Mouse (Mus musculus): Measurements from ENCODE around the gene Tbcb.
"Not testable (repeated sequence)": the region's sequence is repeated elsewhere in the genome, so short reads cannot be mapped to it uniquely, and the experiment has no call there.

The Tbcb gene

GRCm38 (mm10) chr7:30221433-30221832 lies 10.6 kb downstream of the Tbcb start:
- DNase-seq, result no peak

- DNase-seq, result no peak
Measured at GRCm38 (mm10) chr7:30220008-30220356, 12.1 kb downstream of the Tbcb start.

DNA sequence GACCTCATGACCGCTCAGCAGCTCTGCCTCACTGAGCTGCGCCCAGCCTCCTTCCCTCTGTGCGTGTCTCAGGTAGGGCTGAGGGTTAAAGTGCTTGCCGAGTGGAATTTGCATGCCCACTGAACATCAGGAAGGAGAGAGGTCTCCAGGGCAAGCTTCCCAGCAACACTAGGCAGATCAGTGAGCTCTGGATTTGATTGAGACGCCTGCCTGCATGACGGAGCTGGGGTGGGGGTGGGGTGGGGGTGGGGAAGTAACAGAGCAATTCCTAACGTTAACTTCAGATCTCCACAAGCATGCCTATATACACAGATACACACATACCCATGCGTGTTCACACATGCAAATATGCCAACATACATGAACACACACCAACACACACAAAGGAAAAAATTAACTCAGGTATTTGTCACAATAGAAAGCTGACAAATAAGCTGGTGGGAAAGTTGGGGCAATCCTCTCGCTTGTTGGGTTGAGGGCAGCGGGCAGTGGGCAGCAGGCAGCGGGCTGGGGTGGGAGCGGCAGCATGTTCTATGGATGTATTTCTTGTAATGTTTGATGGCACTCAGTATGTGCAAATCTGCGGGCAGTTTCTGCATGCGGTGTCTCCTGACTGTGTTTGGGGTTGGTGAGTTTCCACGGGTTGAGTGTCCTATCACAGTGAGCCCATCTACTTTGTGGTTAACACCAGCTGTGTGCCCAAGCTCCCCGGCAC lies 12.6 kb downstream of the Tbcb start:
- peak; percentile 57 for DNase-seq

DNA sequence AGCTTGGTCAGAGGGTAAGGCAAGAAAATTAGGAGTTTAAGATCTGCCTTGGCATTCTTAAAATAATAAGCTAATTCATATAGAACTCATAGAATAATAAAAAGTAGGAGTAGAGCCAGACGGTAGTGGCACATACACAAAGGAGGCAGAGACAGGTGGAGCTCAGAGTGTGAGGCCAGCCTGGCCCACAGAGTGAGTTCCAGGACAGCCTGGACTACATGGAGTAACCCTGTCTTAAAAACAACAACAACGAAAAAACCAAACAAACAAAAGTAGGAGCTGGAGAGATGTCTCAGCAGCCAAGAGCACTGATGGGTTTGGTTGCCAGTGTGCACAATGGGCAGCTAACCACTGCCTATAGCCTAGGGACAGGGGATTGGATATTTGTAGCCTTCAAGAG lies 14.8 kb downstream of the Tbcb start:
- DNase-seq, result no peak

DNA sequence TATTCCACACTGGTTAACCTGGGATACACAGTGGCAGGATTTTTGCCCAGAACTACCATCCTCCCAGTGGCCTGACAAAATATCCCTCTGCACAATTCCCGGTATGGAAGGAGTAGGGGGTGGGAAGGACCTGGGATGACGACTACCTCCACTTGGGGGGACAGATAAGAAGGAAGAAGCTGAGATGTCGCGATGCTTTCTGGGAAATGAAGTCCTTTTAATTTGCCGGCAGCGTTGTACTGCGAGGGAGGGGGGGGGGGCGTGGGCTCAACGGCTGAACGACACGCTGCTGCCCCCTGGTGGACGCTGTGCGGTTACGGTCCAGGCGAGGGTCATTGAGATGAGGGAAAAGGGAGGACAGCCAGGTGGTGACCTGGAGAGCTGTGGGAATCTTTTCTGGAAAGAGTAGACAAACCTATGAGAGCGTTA lies 15.3 kb downstream of the Tbcb start:
- DNase-seq, result peak; percentile 65

DNA sequence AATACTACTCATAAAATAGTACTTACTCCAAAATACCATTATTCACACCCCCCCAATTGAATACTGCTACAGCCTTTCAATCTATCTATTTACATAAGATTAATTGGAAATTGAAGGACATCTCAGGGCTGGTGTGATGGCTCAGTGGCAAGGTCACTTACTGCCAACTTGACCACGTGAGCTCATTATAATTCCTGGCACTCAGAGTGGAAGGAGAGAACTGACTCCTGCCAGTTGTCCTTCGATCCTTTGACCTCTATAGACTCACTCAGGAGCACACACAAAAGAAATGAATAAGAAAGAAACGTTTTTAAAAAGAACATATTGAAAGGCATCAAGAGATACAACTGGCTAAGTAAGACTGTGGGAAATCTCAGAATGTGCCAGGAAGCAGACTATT lies 16.2 kb downstream of the Tbcb start:
- DNase-seq, result no peak

GRCm38 (mm10) chr7:30213881-30214280 lies 18.2 kb downstream of the Tbcb start:
- DNase-seq, result no peak

- DNase-seq, result no peak
Measured at GRCm38 (mm10) chr7:30211025-30211424, 21.0 kb downstream of the Tbcb start.

GRCm38 (mm10) chr7:30206364-30206763 lies 25.7 kb downstream of the Tbcb start:
- not testable (repeated sequence) for DNase-seq

GRCm38 (mm10) chr7:30205383-30205782 lies 26.7 kb downstream of the Tbcb start:
- peak; percentile 44 for DNase-seq

DNA sequence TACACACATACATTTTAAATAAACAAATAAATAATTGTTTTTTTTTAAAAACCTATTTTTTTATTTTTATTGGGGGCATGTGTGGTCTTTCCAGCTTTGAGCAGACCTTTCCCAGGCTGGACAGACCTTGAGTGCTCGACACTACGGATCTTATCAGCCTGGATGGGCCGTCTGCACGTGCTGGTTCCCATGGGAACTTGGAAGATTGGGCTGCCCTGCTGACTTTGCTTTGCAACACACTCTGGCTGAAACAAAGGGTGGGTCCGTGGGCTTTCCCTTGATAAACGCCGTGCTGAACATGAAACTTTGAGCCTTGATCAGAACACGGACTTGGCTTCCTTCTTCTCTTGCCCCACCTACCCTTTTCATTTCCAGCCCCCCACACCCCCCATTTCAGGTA lies 27.7 kb downstream of the Tbcb start:
- DNase-seq, result no peak

DNA sequence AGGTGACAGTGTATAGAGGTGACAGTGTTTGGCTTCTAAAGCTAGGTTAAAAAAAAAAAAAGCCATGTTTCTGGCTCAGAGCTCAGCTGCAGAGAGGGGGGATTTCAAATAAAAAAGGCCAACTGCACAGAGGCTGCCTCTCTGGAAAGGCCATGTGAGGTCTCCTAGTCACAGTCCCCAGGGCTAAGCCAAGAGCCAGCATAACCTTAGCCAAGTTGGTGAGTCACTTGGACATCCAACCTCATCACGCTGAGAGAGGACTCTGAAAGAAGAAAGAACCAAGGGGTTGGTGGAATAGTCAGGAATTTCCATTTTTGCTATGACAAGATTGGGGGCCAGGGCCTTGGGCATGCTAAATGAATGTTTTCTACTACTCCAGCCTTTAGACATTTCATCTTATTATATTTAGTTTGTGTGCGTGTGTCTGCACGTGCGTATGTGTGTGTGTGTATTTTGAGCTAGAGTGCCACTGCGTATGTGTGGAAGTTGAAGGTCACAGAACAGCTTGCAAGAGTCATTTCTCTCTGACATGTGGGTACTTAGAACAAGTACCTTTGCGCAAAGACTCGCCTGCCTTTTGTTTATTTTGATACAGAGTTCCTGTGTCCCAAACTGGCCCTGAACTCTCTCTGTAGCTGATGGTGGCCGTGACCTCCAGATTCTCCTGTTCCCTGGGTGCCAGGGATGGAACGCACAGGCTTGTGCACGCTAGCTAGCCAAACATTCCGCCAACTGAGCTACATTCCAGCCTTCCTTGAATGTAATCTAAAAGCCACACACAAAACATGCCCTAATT lies 29.0 kb downstream of the Tbcb start:
- DNase-seq, result no peak

GRCm38 (mm10) chr7:30200661-30201060 lies 31.4 kb downstream of the Tbcb start:
- not testable (repeated sequence) for DNase-seq

DNA sequence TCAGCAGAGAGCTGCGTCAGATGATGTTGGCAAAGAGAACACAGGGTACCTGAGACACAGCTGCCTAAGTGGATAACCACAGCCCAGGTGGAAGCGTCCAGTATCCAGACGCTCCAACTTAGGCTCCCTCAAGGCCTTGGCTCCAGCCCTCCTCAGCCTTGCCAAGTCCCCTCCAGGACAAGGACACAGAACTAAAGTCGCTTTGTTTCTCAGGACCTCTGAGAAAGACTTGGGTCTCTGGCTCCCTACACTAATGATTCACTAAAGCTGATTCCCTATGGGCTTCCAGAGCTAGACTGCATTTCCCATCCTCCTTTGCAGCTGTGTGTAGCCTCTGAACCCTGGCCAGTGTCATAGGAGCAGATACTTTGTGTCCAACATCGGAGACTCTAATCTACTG lies 31.9 kb downstream of the Tbcb start:
- no peak for DNase-seq

- no peak for DNase-seq
Measured at GRCm38 (mm10) chr7:30199498-30200139, 32.5 kb downstream of the Tbcb start.

- peak; percentile 70 for DNase-seq
Measured at GRCm38 (mm10) chr7:30198481-30198971, 33.5 kb downstream of the Tbcb start, which contains the start of gene Capns1. Gene Capns1 (minus strand): TSS chr7:30198811.

- DNase-seq, result no peak
Measured at GRCm38 (mm10) chr7:30197592-30198129, 34.4 kb downstream of the Tbcb start.

DNA sequence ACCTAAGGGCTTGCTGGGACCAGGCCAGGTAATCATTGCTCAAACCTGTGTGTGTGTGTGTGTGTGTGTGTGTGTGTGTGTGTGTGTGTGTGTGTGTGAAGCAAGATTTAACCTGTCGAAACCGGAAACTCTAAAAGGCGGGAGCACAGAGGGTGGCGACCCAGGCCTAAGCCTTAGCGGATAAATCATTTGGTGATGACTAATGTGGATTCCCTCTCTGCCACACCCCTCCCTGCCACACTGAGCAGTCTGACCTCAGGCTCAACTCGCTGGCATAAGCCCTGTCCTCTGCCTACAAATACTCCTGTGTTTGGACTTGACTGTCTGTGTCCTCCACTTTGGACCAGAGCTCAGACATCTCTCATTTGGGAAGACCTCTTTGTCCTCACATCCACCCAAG lies 35.9 kb downstream of the Tbcb start:
- no peak for DNase-seq

DNA sequence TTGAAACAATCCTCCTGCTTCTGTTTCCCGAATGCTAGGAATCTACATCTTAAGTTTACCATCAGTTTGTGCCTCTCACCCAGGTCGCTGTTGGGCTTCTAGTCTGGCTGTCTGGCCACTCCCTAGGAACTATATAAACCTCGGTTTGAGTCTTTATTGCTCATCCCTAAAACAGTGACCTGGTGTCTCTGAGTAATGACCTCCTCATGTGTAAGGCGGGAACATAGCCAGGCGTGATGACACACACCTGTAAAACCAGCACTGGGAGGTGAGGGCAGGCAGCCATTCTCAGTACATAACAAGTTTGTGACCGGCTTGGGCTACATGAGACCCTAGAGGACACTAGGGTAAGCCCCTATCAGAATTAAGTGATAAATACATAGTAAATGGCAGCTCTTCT lies 36.6 kb downstream of the Tbcb start:
- no peak for DNase-seq

- peak; percentile 93 for DNase-seq
Measured at GRCm38 (mm10) chr7:30194884-30195283, 37.2 kb downstream of the Tbcb start.

- DNase-seq, result peak; percentile 40
Measured at GRCm38 (mm10) chr7:30194101-30194831, 37.8 kb downstream of the Tbcb start.

DNA sequence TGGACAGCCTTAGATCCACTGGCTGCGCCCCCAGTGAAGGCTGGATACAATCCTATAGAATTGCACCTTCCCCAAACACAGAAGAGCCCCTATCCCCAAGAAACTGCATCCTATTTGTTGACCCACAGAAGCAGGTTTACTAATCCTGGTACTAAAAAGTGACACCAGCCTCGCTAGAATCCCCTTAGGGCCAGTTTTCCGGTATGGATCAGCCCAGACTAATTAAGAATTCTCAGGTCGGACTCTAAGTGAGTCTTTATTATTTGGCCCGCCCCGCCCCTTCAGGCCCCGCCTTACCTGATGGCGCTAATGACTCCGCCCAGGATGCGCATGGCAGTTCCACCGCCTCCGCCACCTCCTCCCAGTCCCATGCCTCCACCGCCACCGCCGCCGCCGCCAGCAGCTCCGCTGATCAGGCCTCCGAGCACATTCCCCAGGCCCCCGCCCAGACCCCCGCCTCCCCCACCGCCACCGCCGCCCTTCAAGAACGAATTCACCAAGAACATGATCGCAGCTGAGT lies 38.4 kb downstream of the Tbcb start:
- peak; percentile 67 for DNase-seq

Data from thymus, postnatal 25 days (tissue).